Mouse (Mus musculus): Measurements from ENCODE around the gene St6galnac5.

St6galnac5 gene

DNA sequence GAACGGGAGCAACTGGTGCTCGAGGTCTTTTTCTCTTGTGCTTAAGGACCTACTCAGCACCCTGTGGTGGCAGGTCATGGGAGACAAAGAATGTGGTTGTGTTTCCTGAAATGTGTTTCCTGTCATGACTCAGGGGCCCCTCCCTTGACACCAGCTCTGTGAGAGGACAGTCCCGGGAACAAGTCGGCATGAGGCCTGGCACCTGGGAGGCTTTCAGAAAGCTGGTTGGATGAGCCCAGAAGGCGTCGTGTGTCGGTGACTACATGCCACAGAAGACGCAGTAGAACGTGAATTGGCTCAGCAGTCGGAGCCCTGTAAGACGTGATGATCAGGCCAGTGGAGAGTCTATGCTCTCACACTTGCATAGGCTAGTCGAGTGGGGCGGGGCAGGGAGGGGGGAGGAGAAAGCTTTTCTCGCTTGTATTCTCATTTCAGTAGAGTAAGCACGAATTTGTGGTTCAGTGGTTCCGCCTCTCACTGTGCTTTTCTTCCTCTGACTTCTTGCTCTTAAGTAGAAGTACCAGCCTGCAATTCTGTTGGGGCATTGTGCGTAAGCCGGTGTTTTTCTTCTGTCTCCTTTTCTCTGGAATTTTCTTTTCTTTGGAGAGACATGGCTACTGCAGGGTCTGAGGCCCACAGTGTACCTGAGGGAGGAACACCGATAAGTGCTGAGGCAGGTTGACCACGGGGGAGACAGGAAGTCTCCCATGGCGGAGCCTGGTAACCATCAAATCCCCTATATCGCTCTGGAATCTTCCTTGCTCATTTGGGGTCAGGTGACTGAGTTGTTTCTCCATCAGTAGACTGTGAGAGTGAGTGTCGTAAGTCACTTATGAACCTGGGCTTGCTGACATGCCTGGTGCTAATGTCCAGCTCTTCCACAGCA lies 69.6 kb downstream of the St6galnac5 start:
- no peak for DNase-seq

DNA sequence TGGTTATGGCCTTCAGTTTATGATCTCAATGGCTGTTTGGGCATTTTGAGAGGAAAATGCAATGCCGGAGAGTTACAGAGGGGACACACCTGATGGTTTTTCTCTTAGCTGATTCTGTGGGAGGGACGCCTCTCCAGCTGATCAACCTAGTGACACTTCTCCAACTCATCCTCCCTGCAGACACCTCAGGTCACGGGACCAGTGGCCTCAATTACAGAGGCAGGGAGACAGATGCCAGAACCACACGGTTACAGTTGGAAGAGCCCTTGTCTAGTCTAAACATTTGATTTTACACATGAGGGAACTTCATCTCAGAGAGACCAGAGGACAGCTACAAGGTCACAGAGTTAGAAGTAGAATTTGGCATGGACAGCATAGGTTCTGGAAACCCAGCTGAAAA lies 70.5 kb downstream of the St6galnac5 start:
- no peak for DNase-seq

DNA sequence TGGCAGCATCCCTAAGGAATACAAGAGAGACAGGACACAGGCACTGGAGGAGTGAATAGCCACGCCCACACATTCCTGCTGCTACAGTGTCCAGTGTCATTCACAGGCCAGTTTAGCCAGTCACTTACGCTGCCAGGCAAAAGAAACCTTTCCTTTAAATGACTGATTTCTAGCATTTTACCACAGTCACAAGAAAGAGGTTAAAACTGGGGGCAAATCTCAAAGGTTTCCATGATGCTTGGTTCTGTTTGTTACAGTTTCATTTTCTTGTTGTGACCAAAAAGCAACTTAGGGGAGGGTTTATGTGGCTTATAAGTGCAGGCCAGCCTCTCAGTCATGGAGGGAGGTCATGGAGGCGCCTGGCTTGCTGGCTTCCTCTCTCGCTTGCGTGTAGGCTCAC lies 74.4 kb downstream of the St6galnac5 start:
- DNase-seq: no peak

DNA sequence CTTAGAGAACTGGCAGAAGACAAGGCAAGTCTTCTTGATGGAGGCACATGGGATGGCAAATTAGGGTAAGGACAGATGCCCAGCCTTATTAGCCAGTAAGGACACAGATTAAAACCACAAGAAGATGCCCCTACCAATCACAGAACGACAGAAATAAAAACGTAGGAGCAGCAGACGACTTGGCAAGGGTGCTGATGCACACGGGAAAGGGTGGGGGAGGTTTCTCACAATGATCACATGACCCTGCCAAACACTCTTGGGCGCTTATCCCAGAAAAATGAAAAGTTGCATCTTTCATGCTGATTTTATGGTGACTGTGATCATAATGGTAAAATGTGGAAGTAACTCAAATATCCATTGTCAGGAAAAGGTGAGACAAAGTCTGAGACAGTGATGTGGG lies 75.0 kb downstream of the St6galnac5 start:
- DNase-seq: no peak

DNA sequence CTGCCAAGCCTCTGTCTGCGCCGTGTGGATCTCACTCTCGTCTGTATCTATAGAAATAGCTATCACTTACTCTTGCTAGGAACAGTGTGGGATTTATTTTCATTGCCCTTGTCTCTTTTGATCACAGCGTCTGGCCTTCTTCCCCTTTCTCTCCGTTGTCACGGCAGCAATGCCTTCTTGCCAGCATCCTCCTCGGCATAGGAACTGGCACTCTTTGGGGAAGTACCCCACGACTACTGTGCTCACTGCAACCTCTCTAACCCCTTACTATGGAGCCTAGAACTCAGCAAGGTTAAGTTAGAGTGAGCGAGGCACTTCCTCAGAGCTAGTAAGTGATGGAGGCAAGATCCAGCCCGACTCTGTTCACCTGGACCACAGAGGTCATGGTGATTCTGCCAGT lies 76.2 kb downstream of the St6galnac5 start:
- DNase-seq: no peak

DNA sequence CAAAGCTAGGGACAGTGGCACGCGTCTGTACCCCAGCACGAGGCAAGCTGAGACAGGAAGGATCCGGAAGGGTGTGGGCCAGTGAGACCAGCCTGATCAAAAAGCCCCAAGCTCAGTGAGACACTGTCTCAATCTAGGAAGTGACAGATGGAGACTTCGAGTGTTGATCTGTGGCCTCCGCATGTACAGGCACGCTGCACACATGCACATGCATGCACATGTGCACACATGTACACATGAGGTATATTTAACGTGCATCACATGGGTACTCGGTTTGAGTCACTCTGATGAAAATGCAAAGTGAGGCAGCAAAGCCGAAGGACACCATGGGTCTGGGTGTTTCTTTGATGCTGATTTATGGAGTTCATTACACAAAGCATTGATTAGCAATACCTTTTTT lies 77.0 kb downstream of the St6galnac5 start:
- DNase-seq: no peak

DNA sequence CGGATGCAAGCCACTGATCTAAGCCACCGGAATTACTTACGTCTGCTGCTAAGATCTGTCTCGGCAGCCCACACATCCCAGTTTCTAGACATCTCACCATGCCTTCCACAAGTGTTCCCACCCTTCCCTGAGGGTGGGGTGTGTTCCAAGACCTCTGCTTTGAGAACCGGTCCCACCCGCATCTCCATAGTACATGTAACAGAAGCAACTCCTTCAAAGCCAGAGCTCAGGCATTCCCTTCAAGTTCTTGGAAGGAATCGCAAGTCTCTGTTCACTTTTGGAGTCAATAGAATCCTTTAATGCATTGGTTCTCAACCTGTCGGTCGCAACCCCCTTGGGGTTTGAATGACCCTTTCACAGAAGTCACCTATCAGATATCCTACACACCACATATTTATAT lies 83.1 kb downstream of the St6galnac5 start:
- DNase-seq: no peak

DNA sequence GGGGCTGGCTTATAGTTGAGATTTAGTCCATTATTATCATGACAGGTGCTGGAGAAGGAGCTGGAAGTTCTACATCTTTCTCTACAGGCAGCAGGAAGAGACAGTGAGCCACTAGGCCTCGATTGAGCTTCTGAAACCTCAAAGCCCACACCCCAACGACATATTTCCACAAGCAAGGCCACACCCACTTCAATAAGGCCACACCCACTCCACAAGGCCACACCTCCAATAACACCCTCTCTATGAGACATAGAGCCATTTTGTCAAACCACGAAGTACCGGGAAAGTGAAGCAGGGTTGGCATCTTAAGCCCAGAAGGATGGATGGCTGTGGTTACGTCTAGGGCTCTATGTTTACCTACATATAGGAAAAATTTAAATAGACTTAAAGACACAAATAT lies 84.8 kb downstream of the St6galnac5 start:
- DNase-seq: no peak

DNA sequence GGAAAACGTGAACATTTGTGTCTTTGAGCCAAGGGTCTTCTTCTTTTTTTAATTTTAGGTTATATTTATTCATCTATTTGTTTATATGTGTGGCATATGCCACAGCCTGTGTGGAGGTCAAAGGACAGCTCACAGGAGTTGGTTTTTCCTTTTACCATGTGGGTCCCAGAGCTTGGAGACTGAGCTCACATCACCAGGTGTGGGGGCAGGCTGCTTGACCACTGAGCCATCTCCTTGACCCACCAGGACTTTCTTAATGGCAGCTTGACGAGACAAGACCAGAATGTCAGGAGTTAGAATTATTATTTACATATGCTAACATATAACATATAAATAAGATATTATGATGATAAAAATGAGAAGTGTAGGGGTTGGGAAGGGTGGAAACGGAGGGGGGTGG lies 85.9 kb downstream of the St6galnac5 start:
- no peak for DNase-seq

DNA sequence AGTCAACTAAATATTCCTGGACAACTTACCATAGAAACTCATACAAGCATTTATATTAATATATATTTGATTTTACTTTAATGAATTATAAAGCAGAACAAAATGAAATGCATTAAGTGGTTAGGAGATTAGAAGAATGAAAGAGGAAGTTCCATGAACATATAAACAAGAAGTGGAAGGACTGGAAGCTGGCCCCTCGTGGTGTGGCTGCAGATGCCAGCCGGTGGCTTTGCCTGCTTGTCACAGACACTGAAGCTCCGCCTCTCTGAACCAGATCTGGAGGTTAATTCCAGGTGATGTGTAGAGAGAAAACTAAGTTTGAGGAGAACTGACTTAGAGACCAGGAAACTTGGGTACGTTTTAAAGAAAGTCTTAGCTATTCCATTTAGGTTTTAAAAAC lies 87.1 kb downstream of the St6galnac5 start:
- no peak for DNase-seq

DNA sequence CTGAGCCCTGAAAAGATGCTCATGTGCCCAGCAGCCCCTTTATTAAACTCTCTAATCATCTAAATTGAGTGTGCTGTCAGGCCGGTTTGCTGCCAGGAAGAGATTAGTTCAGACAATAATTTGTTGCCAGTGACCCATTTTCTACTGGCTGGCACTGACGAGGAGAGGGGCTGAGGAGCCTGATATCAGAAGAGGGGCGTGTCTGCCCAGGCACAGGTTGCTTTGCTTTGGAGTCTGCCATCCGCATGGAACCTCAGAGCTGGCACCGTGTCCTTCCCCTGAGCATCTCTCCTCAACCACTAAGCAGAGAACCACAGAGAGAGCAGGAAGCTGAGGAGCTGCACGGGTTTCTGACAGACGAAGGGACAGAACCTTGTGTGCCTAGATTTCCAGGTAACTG lies 93.9 kb downstream of the St6galnac5 start:
- DNase-seq: no peak

DNA sequence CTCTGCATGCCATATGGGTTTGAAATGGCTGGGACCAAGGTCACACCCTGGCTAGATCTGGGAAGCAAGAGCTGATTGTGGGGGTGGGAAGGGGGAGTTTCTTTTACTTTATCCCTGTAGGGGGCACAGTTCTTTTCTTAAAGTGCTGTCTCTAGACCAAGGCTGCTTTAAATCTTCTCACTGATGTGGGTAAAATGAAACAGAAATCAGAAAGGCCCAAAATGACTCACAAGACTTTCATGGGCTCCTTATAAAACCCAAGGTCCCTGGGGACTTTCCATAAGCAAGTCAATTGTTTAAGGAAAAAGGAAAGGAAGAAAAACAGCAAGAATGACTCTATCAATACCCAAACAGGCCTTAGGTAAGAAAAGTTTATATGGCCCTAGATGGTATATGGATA lies 95.3 kb downstream of the St6galnac5 start:
- DNase-seq: no peak

DNA sequence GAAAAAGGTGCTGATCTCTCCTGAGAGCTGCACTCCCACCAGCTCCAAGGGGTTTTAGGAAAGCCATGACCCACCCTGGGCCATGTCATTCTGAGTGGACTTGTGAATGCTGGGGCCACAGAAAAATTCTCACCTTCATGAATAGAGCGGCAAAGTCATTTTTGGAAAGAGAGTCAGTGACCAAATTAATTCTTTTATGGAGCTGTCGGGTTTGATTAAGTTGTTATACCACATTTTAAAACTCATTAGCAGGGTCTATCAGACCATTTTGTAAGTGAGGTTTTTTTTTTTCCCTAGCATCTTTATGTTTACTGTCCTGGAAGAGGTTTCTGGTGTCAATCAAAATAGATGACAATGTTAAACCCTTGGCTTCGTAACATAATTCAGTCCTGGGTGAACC lies 98.5 kb downstream of the St6galnac5 start:
- no peak for DNase-seq

DNA sequence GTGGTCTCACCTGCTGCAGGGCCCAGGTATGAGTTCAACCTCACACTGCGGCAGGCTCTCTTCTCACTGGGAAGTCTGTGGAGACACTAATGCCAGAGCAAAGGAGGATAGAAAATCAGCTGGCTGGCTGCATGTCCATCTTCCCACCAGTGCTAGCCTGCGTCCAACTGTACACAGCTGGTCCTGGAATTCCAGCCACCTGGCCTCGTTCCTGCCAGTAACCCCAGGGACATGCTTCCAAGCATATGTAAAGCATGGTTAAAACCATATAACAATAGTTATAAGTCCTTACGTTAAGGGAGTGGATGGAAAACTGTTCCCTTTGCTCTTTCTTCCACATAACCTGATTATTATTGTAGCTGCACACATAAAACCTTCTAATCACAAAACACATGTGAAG lies 100.3 kb downstream of the St6galnac5 start:
- no peak for DNase-seq

DNA sequence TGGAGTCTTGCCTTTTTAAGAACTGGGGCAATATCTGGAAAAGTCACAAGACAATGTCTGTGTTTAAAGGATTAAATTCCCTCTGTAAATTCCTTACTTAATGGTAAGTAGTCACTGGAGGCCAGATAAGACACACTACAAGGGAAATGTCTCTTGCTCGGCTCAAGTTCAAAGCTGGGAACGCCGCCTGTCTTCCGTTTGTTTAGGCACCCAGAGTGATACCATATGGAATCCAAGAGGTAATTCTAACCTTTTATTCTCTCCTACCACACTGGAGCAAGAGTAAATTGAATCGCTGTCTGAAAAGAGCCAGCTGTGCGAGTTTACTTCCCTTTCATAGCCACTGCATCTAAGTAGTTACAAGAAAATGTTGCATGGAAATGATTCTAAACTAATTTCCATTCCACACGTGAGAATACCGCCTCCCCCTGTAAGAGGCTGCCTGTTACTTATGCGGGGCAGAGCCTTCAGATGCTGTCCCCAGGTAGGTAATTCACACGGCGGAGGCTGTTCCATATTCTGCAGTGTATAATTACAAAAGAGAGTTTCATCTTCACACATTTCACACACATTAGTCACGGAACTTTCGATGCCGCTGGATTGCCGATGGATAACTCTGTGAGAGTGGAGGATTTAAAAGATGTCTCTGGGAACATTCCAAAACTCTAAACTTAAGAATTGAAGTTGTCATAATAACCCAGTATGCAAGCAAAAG lies 101.8 kb downstream of the St6galnac5 start:
- DNase-seq: no peak

DNA sequence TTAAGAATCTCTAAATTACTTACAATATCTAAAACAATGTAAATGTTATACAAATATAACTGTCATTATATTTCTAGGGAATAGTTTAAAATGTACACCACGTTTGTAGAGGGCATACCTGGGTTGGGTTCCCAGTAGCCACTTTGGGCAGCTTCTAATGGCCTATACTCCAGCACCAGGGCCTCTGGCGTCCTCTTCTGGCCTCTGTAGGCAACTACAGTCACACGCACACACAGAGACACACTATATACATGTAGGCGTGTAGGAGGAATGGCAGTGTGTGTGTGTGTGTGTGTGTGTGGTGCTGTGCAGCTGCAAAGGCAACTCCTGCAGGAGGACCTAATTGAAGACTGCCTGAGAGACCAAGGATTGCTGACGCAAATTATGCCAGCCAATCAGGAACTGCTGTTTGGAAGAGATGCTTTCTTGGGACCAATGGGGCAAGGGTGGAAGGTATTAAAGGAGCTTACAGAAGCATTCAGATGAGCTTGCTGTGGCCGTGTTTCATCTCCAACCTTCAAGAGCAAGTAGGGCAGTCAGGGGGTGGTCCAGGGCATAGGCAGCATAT lies 106.2 kb downstream of the St6galnac5 start:
- DNase-seq: no peak

DNA sequence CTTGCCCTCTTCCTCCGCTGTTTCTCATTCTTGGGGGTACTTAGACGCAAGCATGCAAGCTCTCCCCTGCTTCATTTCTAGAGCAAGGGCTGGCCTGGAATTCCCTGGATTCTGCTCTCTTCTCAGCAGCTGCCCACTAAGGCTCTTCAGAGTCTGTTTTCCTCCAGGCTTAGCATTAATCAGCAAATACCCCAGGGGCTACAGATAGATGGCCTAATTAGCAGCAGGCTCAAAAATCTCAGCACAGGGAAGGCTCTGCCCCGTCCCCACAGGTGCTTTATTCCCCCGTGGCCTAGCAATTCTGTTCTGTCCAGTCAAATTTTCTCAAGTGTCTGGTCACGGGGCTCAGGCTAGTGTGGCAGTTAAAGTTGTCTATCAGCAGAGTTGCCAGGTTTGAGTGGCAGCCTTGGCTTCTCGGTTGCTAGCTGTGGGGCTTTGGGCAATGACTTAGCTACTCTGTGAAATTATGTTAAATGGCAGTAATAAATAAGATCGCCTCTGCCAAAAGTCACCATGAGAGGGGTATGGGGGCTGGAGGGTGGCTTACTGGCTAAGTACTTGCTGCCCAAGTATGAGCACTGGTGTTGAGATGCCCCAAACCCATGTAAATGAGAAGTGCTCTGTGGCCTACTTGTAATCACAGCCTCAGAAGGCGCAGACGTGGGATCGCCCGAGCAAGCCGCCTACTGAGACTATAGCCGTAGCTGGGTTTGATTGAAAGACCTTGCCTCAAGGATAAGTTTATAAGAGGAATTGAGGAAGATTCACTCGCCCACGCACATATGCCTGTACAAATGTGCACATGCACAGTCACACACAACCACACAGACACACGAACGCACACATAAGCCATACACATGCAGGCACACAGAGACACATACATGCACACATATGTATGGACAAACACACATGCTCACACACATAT lies 107.4 kb downstream of the St6galnac5 start:
- no peak for DNase-seq

DNA sequence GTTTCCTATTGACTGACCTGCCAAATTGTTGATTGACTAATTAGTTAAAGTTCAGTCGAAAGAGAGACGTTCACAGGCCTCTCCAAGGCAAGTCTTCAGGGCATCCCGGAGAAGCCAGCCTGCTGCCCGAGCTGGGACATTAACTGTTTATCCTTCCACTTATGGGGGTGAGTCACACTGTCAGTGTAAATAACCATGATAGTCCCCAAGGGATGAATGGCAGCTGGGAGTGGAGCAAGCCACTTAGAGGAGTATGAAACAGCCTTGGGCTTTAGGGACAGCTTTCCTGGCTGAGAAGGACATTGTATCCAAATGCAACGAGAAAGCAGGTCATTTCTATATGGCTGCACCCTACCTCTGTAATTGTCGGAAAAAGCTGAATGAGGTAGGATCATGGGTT lies 109.5 kb downstream of the St6galnac5 start:
- DNase-seq: no peak

DNA sequence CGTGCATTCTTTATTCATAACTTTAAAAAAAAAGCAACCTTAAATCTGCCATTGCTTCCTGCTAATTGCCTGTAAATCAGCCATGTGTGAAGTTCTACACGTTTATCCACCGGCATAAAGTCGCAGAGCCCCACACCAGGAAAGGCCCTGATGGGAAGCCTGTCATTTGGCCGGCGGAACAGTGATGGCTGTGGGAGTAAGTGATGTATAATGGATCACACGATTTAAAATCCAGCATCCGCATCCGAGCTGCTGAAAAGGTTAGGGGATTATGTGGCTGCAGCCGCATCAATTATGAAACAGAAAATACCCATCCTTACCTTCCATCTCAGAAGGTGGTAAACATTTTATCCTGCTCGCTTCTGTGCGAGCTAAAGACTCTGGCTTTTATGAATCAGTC lies 110.0 kb downstream of the St6galnac5 start:
- DNase-seq: no peak

DNA sequence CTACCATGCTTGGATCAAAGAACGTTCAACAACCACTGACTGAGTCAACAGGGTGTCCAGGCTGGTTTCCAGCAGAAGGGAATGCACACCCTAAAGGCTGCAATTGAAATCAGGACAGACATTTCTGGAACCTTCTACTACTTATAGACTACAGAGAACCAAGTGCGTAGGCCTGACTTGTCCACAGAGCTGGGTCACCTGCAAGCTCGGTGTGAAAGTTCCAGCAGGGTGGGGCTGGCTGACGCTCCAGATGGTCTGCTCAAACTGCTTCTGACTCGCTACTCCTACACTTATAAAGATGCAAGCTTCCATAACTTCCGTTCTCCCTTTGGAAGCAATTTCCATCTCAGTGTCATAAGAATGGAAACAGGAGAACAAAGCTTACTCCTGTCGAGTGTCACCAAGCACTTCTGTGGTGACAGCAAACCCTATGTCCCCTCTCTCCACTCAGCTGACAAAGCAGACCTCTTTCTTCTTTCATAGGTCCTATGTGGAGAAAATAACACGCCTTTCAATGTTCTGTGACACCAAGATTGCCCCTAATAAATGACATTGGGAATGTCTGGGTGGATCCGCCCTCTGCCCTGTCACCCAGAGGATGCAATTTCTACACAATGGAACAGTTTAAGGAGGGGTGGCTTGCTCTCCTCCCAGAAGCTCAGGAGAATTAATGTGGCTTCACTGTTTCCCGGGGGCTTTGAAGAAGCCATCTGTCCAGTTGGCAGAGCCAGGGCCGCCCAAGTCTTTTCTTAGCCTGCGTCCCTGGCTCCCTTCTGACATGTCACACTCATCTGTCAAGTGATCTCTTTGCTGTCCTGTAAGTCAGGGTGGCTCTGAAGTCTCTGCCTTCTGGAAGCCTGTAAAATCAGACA lies 114.2 kb downstream of the St6galnac5 start:
- DNase-seq: no peak

DNA sequence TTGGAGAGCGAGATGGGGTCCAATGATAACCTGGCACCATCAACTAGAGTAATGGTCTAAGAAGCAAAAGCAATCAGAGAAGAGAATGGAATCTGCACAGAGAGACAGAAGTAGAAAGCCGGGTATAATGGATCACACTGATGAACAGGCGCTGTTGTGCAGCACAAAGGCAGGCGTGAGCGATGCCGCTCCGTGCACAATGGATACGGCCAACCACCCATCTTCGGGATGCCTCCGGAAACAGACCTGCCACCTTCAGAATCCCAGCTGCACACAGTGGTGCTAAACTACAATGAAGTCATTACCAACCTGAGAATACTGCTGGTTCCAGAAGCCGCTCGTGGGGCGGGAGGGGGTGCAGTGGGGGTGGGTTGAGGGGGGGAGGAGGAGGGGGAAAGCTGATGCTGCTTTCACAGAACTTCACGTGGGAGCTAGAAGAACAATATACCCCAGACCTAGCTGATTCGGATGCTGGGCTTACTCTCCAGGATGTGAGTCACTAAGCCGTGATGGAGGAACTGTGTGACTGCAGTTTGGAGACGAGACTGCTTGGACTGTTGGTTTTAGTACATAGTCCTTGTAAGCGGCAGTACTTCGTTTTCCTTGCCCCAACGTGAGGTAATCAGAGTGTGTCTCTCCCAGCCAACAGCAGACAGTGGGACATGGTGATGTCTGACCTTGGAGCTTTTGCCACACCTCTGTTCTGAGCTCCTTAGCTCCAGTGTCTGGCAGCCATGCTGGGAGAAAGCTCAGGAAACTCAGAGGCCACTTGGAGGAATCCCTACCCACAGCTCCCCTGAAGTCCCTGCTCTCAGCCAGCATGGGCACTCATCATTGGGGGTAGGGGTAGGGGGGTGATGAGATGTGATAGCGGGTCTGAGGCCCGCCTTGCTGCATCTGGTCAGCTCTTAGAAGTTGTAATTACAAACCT lies 115.7 kb downstream of the St6galnac5 start:
- DNase-seq: no peak

Measured in kidney, adult 11 months (tissue).